Mouse (Mus musculus) hindbrain, embryonic 10.5 days (tissue): Measurements from ENCODE around the gene Entr1. TPM values are rescaled to one million over a fixed set of nuclear protein-coding genes. Genes with fewer than 3 reads are reported as not detected.
"Not testable (repeated sequence)": the region's sequence is repeated elsewhere in the genome, so short reads cannot be mapped to it uniquely, and the experiment has no call there.

Source experiments
- DNase-seq: peaks from one replicate; pipeline ENCODE4 v3.0.0-alpha.2; 2017; ENCODE audit warnings: low spot score
- H3K27ac ChIP-seq: fragments of 300-500 bp; sonication (generic); 2 replicates; pipeline ENCODE4 v1.5.1; 2016; ENCODE audit warnings: mild to moderate bottlenecking, moderate library complexity
- H3K27me3 ChIP-seq: fragments of 300-500 bp; sonication (generic); 2 replicates; pipeline ENCODE4 v1.6.1; 2016; ENCODE audit warnings: mild to moderate bottlenecking; ENCODE audit not compliant: poor library complexity, insufficient read depth, severe bottlenecking
- H3K36me3 ChIP-seq: fragments of 300-500 bp; sonication (generic); 2 replicates; pipeline ENCODE4 v1.6.1; 2016; ENCODE audit warnings: mild to moderate bottlenecking, moderate library complexity
- H3K4me1 ChIP-seq: fragments of 300-500 bp; sonication (generic); replicated peaks from 2 replicates; pipeline ENCODE4 v1.6.1; 2016; ENCODE audit warnings: mild to moderate bottlenecking
- H3K4me3 ChIP-seq: fragments of 300-500 bp; sonication (generic); 2 replicates; pipeline ENCODE4 v1.5.1; 2016; ENCODE audit warnings: mild to moderate bottlenecking, moderate library complexity
- H3K9me3 ChIP-seq: fragments of 300-500 bp; sonication (generic); 2 replicates; pipeline ENCODE4 v1.6.1; 2016; ENCODE audit warnings: mild to moderate bottlenecking, moderate library complexity
- whole genome bisulfite sequencing: fragments of 180-500 bp; shearing (Covaris S2); methylation state at CpG from one replicate; pipeline ENCODE4 v1.1.7; 2016; 5-methylcytosine and 5-hydroxymethylcytosine counted together
- polyA plus RNA-seq: library from polyadenylated mRNA; unstranded; fragments of >200 nt; fragmentation: Nextera tagmentation; extraction: Ambion mirVana; gene quantifications from 2 replicates; pipeline ENCODE4 v1.2.1, GENCODE M21; 2016

Gene Entr1
- polyA plus RNA-seq, 1 experiment from 2014 or later, result 141 TPM

- Histone ChIP-seq H3K4me3 (peak within 1 kb of the TSS; percentile 86), H3K36me3 (peaks cover 86% of the 10 kb centered on the region), H3K4me1 (peaks cover 47% of the 10 kb centered on the region), H3K9me3 (no peaks in the 10 kb centered on the region), H3K27ac (peak within 1 kb of the TSS; percentile 96), H3K27me3 (no peaks in the 10 kb centered on the region)
- under 1% methylated on average over 57 of the region's 57 CpGs for WGBS
- peak; percentile 99 for DNase-seq
Observed at GRCm38 (mm10) chr2:26408515-26409356, 19.6 kb upstream of the Entr1 start, which contains the start of gene Inpp5e. TSS of gene Inpp5e (minus strand) at chr2:26409203.

GRCm38 (mm10) chr2:26403306-26403705 is 14.2 kb upstream of the Entr1 start:
- Histone ChIP-seq H3K36me3 (peaks cover 91% of the 10 kb centered on the region), H3K4me3 (no peak overlapping the region), H3K4me1 (peaks cover 42% of the 10 kb centered on the region), H3K9me3 (no peaks in the 10 kb centered on the region), H3K27me3 (no peaks in the 10 kb centered on the region), H3K27ac (no peak overlapping the region; the same call in 1 of the 2 replicates)
- no peak for DNase-seq
- WGBS, result 81% methylated on average over 8 of the region's 8 CpGs

GRCm38 (mm10) chr2:26402265-26402664 is 13.1 kb upstream of the Entr1 start:
- no peak for DNase-seq
- peaks cover 32% of the 10 kb centered on the region for H3K4me1 ChIP-seq
- H3K27me3 ChIP-seq, result no peaks in the 10 kb centered on the region
- peaks cover 92% of the 10 kb centered on the region for H3K36me3 ChIP-seq
- H3K27ac ChIP-seq, result no peak overlapping the region
- no peak overlapping the region for H3K4me3 ChIP-seq
- no peaks in the 10 kb centered on the region for H3K9me3 ChIP-seq
- 84% methylated on average over 1 of the region's 1 CpGs for WGBS

- H3K4me3 ChIP-seq, result no peak overlapping the region
- 93% methylated on average over 4 of the region's 4 CpGs for WGBS
- H3K36me3 ChIP-seq, result peaks cover 92% of the 10 kb centered on the region
- no peak for DNase-seq
- no peak overlapping the region for H3K27ac ChIP-seq
- H3K4me1 ChIP-seq, result peaks cover 19% of the 10 kb centered on the region
- H3K9me3 ChIP-seq, result no peaks in the 10 kb centered on the region
- H3K27me3 ChIP-seq, result no peaks in the 10 kb centered on the region
Observed at GRCm38 (mm10) chr2:26401023-26401422, 11.9 kb upstream of the Entr1 start.

- Histone ChIP-seq H3K27ac (no peak overlapping the region), H3K4me3 (no peak overlapping the region), H3K4me1 (peaks cover 12% of the 10 kb centered on the region), H3K36me3 (peaks cover 92% of the 10 kb centered on the region), H3K27me3 (no peaks in the 10 kb centered on the region), H3K9me3 (no peaks in the 10 kb centered on the region)
- 94% methylated on average over 5 of the region's 5 CpGs for WGBS
- DNase-seq, result no peak
Observed at GRCm38 (mm10) chr2:26400296-26400695, 11.2 kb upstream of the Entr1 start.

- no peaks in the 10 kb centered on the region for H3K9me3 ChIP-seq
- no peaks in the 10 kb centered on the region for H3K27me3 ChIP-seq
- DNase-seq, result no peak
Observed at GRCm38 (mm10) chr2:26399647-26400046, 10.5 kb upstream of the Entr1 start.

GRCm38 (mm10) chr2:26398978-26399377 is 9.9 kb upstream of the Entr1 start:
- Histone ChIP-seq H3K27ac (no peak overlapping the region), H3K4me1 (peaks cover 6% of the 10 kb centered on the region; the same call in 1 of the 2 replicates), H3K27me3 (no peaks in the 10 kb centered on the region), H3K9me3 (no peaks in the 10 kb centered on the region), H3K4me3 (no peak overlapping the region), H3K36me3 (peaks cover 96% of the 10 kb centered on the region)
- no peak for DNase-seq
- 90% methylated on average over 8 of the region's 8 CpGs for WGBS

More at GRCm38 (mm10) chr2:26399647-26400046, 10.5 kb upstream of the Entr1 start:
- Histone ChIP-seq H3K36me3 (peaks cover 92% of the 10 kb centered on the region), H3K27ac (no peak overlapping the region), H3K4me3 (no peak overlapping the region), H3K4me1 (peaks cover 8% of the 10 kb centered on the region)
- WGBS, result 90% methylated on average over 5 of the region's 5 CpGs

- H3K4me3 ChIP-seq, result no peak overlapping the region
- no peak overlapping the region for H3K27ac ChIP-seq
- no peak for DNase-seq
- H3K9me3 ChIP-seq, result no peaks in the 10 kb centered on the region
- H3K4me1 ChIP-seq, result peaks cover 28% of the 10 kb centered on the region
- no peaks in the 10 kb centered on the region for H3K27me3 ChIP-seq
- H3K36me3 ChIP-seq, result peaks cover 76% of the 10 kb centered on the region
- 94% methylated on average over 6 of the region's 6 CpGs for WGBS
Observed at GRCm38 (mm10) chr2:26391617-26392016, 2.5 kb upstream of the Entr1 start.

- Histone ChIP-seq H3K36me3 (peaks cover 76% of the 10 kb centered on the region), H3K4me3 (peak overlapping the region; percentile 11; the same call in 1 of the 2 replicates), H3K9me3 (no peaks in the 10 kb centered on the region), H3K27me3 (no peaks in the 10 kb centered on the region), H3K4me1 (peaks cover 28% of the 10 kb centered on the region), H3K27ac (no peak overlapping the region)
- WGBS, result 89% methylated on average over 3 of the region's 3 CpGs
- no peak for DNase-seq
Observed at GRCm38 (mm10) chr2:26390954-26391353, 1.8 kb upstream of the Entr1 start.

GRCm38 (mm10) chr2:26388682-26389153 is 398 bp downstream of the Entr1 start:
- no peaks in the 10 kb centered on the region for H3K27me3 ChIP-seq
- peak overlapping the region; percentile 98 for H3K4me3 ChIP-seq
- H3K36me3 ChIP-seq, result peaks cover 76% of the 10 kb centered on the region
- no peak for DNase-seq
- peaks cover 28% of the 10 kb centered on the region for H3K4me1 ChIP-seq
- WGBS, result under 1% methylated on average over 45 of the region's 45 CpGs
- peak overlapping the region; percentile 93 for H3K27ac ChIP-seq
- H3K9me3 ChIP-seq, result no peaks in the 10 kb centered on the region

- H3K27me3 ChIP-seq, result no peaks in the 10 kb centered on the region
- 95% methylated on average over 3 of the region's 3 CpGs for WGBS
- H3K4me3 ChIP-seq, result peak overlapping the region; percentile 98
- no peak for DNase-seq
- H3K9me3 ChIP-seq, result no peaks in the 10 kb centered on the region
- peaks cover 76% of the 10 kb centered on the region for H3K36me3 ChIP-seq
- peaks cover 28% of the 10 kb centered on the region for H3K4me1 ChIP-seq
- H3K27ac ChIP-seq, result no peak overlapping the region
Observed at GRCm38 (mm10) chr2:26387713-26388112, 1.4 kb downstream of the Entr1 start.

GRCm38 (mm10) chr2:26380871-26381270 is 8.2 kb downstream of the Entr1 start:
- H3K4me3 ChIP-seq, result peak overlapping the region; percentile 95
- H3K4me1 ChIP-seq, result peaks cover 18% of the 10 kb centered on the region
- H3K9me3 ChIP-seq, DNase-seq, H3K27me3 ChIP-seq: not testable (repeated sequence)
- H3K36me3 ChIP-seq, result peaks cover 71% of the 10 kb centered on the region
- peak overlapping the region; percentile 87 for H3K27ac ChIP-seq
- 40% methylated on average over 6 of the region's 6 CpGs for WGBS

- H3K27me3 ChIP-seq, result no peaks in the 10 kb centered on the region
- H3K9me3 ChIP-seq, result no peaks in the 10 kb centered on the region
- peaks cover 18% of the 10 kb centered on the region for H3K4me1 ChIP-seq
- under 1% methylated on average over 38 of the region's 38 CpGs for WGBS
- H3K36me3 ChIP-seq, result peaks cover 71% of the 10 kb centered on the region
- H3K27ac ChIP-seq, result peak within 1 kb of the TSS; percentile 87
- peak within 1 kb of the TSS; percentile 95 for H3K4me3 ChIP-seq
- DNase-seq, result peak; percentile 86
Observed at GRCm38 (mm10) chr2:26380131-26380771, 8.9 kb downstream of the Entr1 start, which contains the start of gene Snapc4. TSS of gene Snapc4 (minus strand) at chr2:26380653.
